Mouse (Mus musculus): Measurements from ENCODE around the gene Fbxl15. TPM values are rescaled to one million over a fixed set of nuclear protein-coding genes. Genes with fewer than 3 reads are reported as not detected.

The Fbxl15 gene
- polyA plus RNA-seq, 1 experiment: 18.5 TPM

GRCm38 (mm10) chr19:46315752-46316610, 12.0 kb upstream of the Fbxl15 start:
- TF ChIP-seq GATA1 (IDR thresholded peaks at IDR 0.05; ENCODE audit: low read length): no peak

GRCm38 (mm10) chr19:46316846-46317545, 11.0 kb upstream of the Fbxl15 start:
- no peak for TF ChIP-seq GATA1 (IDR thresholded peaks at IDR 0.05; ENCODE audit: low read length)

GRCm38 (mm10) chr19:46317546-46317885, 10.5 kb upstream of the Fbxl15 start:
- no peak for TF ChIP-seq GATA1 (IDR thresholded peaks at IDR 0.05; ENCODE audit: low read length)

- no peak for TF ChIP-seq GATA1 (IDR thresholded peaks at IDR 0.05; ENCODE audit: low read length)
These were observed 9.9 kb upstream of the Fbxl15 start for GRCm38 (mm10) chr19:46318031-46318471.

- no peak for TF ChIP-seq GATA1 (IDR thresholded peaks at IDR 0.05; ENCODE audit: low read length)
These were observed 9.2 kb upstream of the Fbxl15 start for GRCm38 (mm10) chr19:46318586-46319378.

GRCm38 (mm10) chr19:46320076-46320785, 7.8 kb upstream of the Fbxl15 start:
- no peak for TF ChIP-seq GATA1 (IDR thresholded peaks at IDR 0.05; ENCODE audit: low read length)

GRCm38 (mm10) chr19:46321101-46321943, 6.7 kb upstream of the Fbxl15 start:
- TF ChIP-seq GATA1 (IDR thresholded peaks at IDR 0.05; ENCODE audit: low read length): no peak

GRCm38 (mm10) chr19:46322144-46322995, 5.6 kb upstream of the Fbxl15 start:
- no peak for TF ChIP-seq GATA1 (IDR thresholded peaks at IDR 0.05; ENCODE audit: low read length)

GRCm38 (mm10) chr19:46322996-46323572, 4.9 kb upstream of the Fbxl15 start:
- no peak for TF ChIP-seq GATA1 (IDR thresholded peaks at IDR 0.05; ENCODE audit: low read length)

- TF ChIP-seq GATA1 (IDR thresholded peaks at IDR 0.05; ENCODE audit: low read length): no peak
These were observed 4.3 kb upstream of the Fbxl15 start for GRCm38 (mm10) chr19:46323716-46324115.

GRCm38 (mm10) chr19:46324366-46324765, 3.6 kb upstream of the Fbxl15 start:
- no peak for TF ChIP-seq GATA1 (IDR thresholded peaks at IDR 0.05; ENCODE audit: low read length)

- no peak for TF ChIP-seq GATA1 (IDR thresholded peaks at IDR 0.05; ENCODE audit: low read length)
These were observed 3.1 kb upstream of the Fbxl15 start for GRCm38 (mm10) chr19:46324918-46325317.
